Mouse (Mus musculus) thymus, postnatal 36 days (tissue): ENCODE data around the gene Rpl38.

Source experiments
- DNase-seq, 2 experiments: peaks; one replicate each; pipeline ENCODE4 v3.0.0; 2022; ENCODE audit warnings: mixed read lengths in 2 of 2

The Rpl38 gene

GRCm38 (mm10) chr11:114668301-114668710 lies at the start of gene Rpl38:
Rpl38 (plus strand) TSS chr11:114668524.
- DNase-seq = peak; percentile 90

DNA sequence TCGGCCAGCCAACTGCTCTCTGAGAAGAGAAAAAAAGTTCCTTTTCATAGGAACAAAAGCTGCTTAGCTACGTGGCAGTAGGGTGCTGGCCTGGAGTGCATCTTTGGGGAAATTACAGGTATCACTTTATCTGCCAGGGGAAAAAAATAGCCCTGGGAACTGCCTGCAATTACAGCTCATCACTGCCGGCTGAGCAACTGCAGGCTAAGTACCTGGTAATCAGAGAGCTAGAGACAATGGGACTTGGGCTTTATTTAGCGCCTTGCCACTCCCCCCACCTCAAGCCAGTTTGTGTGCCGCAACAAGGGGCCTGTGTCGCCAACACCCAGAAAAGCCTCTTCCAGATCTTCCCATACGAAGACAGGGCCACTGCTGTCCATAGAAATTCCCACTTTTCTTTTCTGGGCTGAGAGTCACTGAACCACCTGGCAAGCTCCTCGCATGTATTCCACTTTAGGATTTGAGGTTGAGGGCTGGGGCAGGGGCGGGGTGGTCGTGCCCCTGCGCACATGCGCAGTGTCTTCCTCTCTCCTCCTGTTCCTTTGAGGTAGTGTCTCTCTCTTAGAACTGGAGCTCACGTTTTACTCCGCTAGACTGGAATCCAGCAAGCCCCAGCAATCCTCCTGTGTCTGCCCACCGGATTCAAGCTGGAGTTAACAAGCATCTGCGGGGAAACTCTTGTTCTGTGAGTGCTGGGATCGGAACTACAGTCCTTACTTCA lies 49.5 kb upstream of the Rpl38 start:
- no peak for DNase-seq

DNA sequence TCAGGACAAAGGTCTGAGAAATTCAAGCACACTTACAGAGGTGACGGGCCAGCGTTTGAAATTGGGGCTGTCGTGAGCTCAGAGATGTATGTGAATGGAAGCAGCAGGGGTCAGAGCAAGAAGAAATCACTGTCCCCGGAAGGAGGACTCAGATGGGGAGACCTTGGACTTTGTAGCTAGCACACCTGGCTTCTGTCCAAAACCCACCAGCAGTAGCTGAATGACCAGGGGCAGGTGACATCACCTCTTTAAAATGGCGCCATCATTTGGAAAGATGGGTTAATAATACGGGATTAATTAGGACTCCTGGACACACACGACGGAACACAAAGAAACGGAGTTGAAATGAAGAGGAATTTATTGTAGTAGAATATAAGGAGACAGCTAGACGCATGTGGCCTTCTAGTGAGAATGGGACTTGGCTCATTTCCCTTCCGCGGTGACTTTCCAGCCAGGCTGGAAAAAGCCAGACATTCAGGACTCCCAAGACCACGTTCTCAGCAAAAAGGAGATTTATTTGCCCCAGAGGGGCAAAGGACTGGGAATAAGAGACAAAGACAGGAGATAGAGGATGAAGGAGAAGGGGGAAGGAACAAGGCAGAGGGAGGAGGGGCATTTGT lies 42.1 kb upstream of the Rpl38 start:
- DNase-seq = no peak

DNA sequence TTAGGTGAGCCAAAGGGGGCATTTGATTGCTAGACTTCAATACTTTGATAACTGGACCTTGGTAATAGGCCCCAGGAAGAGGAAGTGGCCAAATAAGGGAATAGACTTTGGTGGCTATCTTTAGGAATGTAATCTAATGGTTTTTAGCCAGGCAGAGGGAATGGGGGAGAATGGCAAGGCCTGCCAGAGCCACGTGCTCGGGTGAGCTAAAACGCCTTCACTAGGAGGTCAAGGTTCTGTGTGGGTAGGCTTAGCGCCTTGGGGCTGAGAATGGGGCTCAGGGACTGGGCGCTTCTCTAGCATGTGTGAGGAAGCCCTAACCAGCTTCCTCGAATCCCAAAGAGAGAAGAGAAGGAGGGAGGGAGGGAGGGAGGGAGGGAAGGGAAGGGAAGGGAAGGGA lies 41.3 kb upstream of the Rpl38 start:
- no peak for DNase-seq

DNA sequence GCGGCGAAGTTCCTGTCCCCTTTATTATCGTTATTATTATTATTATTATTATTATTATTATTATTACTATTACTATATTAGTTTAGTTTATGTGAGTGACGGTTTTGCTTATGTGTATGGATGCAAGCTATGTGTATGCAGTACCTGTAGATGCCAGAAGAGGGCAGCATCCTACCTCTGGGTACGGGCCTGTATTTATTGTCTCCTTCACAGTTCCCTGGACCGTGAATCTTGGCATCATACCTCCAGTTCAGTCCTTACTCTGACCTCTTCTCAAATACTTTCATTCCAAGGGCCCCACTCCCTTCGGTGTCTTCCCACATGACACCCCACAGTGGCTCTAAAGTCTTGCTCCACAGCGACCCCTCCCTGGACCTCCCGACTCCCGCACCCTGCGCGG lies 40.3 kb upstream of the Rpl38 start:
- no peak for DNase-seq

DNA sequence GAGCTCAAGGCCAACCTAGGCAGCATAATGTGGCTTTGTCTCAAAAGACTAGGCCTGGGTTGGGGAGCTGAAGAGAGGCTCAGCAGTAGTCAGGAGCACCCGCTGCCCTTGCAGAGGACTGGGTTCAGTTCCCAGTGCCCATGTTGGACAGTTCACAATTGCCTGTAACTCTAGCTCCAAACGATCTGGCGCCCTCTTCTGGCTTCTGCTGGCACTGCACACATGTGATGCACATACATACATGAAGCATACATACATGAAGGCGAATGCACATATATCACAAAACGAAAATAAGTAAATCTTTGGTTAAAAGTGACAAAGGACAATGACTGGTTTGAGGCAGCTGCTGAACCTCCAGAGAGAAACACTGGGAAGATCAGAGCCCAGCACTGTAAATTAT lies 38.3 kb upstream of the Rpl38 start:
- DNase-seq = no peak

GRCm38 (mm10) chr11:114632266-114632665 lies 36.1 kb upstream of the Rpl38 start:
- DNase-seq = no peak

DNA sequence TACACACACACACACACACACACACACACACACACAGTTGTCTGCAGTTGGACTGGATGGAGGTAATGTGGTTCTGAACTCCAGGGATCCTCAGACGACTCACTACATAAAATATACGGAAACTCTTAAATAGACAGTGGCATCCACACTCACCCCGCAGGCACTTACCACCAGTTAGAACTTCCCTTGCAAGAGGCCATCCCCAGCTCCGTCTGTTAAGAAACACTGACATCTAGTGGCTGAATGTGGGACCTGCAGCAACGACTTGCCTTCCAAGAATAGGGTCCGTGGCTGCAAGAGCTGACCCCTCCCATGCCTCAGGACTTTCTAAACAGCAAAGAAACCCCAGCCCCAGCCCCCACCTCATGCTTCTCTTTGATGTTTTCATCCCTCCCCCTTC lies 32.0 kb upstream of the Rpl38 start:
- DNase-seq = peak; percentile 71 to 76

DNA sequence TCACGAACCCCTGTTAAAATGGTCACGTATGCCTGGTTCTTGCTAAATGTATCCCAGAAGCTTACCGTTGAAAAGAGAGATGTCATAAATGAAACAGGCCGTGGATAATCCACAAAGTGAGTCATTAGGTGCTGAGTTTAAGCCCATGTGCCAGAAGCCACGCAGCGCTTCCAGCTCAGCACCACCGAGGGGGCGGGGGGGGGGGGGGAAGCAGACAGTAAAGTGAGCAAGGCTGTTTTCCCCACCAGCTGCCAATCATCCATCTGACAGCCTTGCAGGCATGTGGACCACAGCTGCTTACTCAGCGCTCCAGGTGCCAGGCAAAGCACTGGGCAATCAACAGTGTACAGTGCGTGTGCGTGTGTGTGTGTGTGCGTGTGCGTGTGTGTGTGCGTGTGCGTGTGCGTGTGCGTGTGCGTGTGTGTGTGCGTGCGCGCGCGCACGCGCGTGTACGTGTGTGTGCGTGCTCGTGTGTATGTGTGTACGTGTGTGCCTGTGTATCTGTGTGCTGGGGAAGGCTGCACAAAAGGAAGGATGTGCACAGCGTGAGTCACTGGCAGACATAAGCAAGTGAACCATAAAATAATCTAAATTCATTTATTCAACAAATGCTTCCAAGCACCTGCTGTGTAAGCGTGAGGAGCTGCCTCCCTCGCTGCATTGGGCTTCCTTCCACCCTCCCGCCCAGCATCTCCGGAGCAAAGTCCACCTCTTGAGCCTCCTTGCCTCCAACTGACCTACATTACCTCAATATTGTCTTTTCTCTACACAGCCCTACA lies 31.4 kb upstream of the Rpl38 start:
- DNase-seq = no peak

DNA sequence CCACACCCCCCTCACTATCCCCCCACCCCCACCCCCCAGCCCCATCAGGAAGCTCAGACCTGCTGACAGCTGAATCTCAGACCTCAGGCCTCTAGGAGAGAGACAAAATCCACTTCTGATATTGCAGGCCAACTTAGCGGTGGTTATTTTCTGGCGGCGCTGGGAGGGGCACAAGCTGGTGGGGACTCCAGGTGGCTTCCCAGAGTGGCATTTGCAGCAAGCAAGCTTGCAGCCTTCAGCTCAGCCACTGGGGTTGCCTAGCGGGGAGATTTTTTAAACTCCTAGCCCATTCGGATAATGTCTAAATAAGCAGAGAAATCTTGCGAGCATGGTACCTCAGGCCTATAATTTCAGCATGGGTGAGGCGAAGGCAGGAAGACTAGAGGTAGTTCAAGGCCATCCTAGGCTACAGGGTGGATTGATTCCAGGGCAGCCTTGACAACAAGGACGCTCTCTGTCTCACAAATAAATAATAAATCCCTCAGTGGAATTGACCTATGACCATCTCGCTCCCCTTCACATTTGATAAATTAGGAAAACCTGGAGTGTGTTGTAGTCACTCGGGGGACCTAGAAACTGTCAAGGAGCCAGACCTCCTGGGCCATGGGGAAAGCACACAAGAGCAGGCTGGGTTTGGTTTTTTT lies 29.6 kb upstream of the Rpl38 start:
- no peak for DNase-seq

DNA sequence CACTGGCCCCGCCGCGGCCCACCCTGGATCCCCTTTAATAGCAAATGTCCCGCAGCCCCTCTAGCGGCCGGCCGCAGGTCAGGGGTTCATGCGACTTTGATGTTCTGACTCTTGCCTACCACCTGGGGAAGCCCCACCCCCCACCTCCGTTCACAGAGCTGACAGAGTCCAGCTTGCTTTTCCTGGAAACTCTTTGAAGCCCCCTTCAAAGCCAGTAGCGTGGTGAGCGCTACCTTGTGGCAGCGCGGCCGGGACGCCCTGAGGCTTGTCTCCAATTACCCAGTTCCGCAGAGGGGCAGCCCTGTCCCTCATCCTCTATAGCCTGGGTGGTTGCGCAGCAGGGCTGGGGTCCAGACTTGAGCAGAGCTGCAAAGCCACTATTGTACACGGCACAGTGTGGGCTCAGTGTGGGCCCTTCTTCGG lies 28.6 kb upstream of the Rpl38 start:
- DNase-seq = no peak

GRCm38 (mm10) chr11:114640658-114641057 lies 27.7 kb upstream of the Rpl38 start:
- no peak for DNase-seq

DNA sequence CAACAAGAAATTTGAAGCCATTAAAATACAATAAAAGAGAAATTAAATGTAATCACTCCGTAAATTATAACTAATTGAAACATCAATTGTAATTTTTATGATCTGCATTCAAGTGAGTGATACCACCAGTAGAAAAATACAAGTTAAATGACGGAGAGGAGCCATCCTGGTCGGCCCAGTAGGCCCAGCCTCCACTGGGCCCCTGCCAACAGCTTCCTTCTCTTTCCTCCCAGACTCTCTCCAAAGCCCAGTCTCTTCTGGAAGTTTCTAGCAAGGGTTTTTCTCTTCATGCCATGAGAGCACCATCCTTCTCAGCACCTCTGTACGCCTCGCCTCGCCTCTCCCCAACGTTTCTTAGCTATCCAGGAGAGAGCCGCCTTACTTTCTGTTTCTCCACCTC lies 27.2 kb upstream of the Rpl38 start:
- DNase-seq = no peak

DNA sequence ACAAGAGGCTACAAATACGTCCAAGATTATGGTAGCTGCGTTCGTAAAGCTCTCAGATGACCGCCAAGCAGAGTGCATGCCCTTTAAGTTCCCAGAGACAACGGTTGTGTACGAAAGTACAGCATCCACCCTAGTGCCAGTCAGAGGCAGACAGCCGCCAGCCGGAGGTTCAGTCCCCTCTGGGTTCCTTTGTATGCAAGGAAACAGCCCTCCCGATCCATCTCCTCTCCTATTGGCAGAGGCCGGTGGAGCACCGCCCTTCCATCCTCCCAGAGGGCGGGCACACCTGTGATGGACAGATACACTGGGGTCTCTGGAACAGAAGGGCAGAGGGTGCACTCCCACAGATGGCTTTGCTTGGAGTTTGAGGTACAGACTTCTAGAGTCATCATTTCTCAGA lies 26.1 kb upstream of the Rpl38 start:
- no peak for DNase-seq

DNA sequence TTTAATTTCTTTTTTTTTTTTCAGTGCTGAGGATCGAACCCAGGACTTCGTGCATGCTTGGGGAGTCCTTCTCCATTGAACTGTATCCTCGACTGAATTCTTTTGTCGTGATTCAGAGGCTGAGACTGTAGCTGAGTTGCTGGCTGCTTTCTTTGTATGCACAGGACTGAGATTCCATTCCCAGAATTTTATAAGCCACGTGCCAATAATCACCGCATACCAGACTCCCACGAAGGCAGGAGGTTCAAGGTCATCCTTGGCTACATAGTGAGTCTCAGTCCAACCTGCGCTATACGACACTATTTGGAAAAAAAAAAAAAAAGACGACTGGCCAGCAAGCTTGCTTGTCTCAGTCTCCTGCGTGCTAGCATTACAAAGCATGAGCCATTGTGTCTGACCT lies 25.4 kb upstream of the Rpl38 start:
- DNase-seq = no peak

DNA sequence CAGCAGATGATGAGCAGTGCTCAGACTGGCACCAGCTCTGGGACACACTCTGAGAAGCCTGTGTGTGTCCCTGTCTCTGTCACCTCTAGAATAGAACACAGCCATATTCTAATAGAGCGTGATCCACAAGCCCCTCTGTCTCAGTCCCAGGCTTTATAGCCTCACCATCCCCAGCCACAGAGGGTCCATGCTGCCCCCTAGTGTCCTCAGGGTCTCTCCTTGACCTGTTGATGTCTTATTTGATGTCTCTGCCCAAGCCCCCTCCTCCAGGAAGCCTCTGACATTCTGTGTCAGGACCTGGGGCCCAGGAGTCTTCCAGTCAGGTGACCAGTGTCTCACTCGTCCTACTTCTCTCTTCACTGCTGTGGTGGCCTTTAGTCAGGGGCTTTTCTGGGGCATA lies 24.2 kb upstream of the Rpl38 start:
- DNase-seq = no peak

DNA sequence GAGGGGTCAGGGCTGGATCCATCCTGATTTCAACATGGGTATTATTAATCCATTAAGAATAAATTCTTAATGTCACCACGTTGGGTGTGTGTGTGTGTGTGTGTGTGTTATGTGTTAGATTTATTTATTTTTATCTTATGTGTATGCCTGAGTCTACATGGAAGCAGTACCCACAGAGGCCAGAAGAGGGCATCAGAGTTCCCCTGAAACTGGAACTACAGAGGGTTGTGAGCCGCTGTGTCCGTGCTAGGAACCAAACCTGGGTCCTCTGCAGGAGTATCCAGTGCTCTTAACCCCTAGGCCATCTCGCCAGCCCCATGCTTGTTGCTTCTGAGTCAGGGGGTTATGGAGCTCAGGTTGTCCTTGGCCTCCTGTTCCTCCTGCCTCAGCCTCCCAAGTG lies 18.8 kb upstream of the Rpl38 start:
- no peak for DNase-seq

DNA sequence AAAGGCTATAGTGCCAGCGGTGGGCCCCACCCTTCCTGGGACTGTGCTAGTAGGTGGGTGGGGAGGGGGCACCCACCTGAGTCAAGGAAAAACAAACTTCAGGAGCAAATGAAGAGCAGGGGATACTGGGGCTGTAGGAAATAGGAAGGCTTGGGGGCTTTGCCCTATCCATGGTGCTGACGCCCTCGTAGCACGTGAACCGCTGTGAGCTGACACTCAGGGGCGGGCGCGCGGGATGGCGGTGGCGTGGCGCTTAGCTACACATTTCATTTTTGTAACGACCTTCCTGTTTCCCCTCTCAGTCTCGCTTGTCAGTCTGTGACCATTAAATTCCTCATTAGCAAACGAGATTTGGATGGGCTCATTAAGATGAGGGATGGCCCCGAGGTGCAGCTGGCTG lies 15.8 kb upstream of the Rpl38 start:
- no peak for DNase-seq

DNA sequence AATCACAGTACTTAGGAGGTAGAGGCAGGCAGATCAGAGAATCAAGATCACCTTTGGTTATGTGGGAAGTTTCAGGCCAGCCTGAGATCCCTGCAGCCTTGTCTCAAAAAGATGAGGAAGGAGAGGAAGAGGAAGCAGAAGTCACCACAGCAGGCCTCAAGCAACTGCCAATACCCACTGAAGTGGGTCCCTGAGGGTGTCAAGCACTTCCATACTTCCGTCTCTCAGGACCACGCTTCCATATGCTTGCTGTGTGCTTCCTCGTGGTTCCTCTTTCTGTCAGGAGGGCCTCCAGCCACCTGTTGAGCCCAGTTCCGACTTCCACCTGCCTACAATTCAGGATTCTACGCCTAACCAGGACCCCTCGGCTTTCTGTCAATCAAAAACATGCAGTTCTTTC lies 14.7 kb upstream of the Rpl38 start:
- DNase-seq = no peak

DNA sequence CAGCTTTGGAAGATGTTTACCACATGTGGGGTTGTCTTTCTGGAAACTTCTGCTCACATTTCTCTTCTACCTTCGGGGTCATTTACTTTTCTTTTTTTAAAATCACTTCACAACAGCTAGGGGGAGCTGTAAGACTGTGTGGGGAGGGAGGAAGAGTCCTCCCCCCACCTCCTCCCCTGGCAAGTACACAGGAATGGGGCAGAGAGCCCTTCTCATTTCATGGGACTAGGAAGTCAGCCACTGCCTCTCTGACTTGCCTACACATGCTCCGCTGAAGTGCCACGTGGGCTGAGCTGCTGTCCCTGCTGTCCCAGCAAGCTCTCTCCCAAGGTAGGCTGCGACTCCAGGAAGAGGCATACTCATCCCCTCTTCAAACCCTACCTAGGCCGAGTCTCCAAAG lies 13.8 kb upstream of the Rpl38 start:
- no peak for DNase-seq

DNA sequence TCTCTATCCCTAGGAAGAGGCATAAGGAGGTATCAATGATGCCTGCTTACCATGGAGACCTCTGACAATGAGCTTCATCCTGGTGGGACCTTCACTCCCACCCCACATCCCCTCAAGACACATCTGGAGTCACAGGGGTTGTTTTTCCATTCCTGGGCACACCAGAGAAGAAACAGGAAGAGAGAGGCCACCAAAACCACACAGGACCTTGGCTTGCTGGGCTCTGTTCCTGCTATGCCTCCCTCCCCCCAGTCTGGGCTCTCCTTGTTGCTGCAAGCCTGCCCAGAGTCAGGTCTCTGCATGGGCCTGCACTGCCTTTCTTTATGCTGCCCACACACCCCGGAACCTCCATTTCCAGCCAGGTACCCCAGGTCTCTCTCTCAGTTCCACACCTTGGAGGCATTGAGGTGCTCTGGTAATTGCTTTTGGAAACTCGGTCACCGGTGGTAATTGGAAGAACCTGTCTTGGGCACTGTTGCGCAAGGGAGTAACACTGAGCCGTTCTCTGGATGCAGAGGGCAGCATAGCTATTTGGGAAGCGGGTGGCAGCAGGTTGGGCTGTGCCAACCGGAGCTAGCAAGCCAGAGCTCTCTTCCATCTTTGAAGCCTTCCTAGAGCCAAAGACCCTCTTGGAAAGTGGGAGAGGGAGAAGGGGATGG lies 12.8 kb upstream of the Rpl38 start:
- DNase-seq = no peak

- no peak for DNase-seq
These were observed 11.2 kb upstream of the Rpl38 start for GRCm38 (mm10) chr11:114656994-114657644.
